ENCODE assay signal across 8 mouse cellular contexts in the genomic region with DNA sequence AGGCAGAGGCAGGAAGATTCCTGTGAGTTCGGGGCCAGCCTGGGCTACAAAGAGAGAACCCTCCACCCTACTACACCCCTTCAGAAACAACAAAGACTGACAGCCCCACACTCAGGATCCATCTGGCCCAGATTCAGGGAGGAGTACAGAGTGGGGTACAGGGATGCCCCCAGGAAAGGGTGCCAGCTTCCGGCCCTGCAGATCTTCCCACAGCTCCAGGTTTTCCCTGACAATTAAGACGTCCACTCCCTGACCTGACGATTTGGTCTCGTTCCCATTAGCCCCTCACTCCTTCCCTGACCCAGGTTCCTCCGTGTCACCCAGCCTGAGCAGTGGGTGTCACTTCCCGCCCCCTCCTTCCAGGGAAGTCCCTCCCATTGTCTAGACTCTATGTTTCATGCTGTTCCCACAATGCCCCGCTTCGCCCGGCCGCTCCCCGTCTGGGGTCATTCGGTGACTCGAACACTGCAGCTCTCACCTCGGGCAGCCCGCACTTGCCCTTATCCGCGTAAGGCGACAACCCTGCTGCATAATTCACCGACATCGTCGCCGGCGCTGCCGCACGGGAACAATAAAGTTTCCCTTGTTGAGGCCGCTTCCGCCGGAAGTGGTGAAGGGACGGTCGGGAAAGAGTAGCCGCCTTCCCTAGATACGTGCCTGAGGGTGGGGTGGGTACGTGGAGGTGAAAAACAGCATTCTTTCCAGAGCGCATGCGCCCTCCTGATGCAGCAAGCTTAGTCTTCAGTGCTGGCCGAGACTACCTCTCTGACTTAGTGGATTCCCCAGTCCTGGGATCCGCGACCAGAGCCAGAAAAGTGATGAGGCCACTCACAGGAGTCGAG. TPM values are rescaled to one million over a fixed set of nuclear protein-coding genes. Genes with fewer than 3 reads are reported as not detected.
DNase-seq lines count a peak whose midpoint lies in the region; ATAC-seq lines count a peak whose summit lies in the region.

Gene Sirt6, minus strand, starts transcription at position 804 of the 842 bp plus-strand sequence.

- H3K9me3 ChIP-seq in intestine, embryonic 14.5 days (ENCODE audit: control insufficient read depth, low read length) = no peaks in the 10 kb centered on the region

- peak within 1 kb of the TSS; percentile 74 for H3K9ac ChIP-seq in intestine, embryonic 14.5 days (ENCODE audit: low read length)

- ATAC-seq in intestine, embryonic 14.5 days (replicated peaks; ENCODE audit: low FRiP score, low TSS enrichment, low read depth) = peak; percentile 89

- no peaks in the 10 kb centered on the region for H3K27me3 ChIP-seq in intestine, embryonic 14.5 days (replicated peaks; ENCODE audit: control insufficient read depth, insufficient read depth, low read length)

- intact Hi-C loops in left cerebral cortex, postnatal 14 days (cut with DNase I) = no loop called here

- peaks cover 10% of the 10 kb centered on the region; the same call in 1 of the 2 replicates for H3K4me1 ChIP-seq in intestine, embryonic 14.5 days (replicated peaks; ENCODE audit: control insufficient read depth, insufficient read depth, low read length)

- H3K36me3 ChIP-seq in intestine, embryonic 14.5 days (ENCODE audit: control insufficient read depth, insufficient read depth, low read length) = peaks cover 33% of the 10 kb centered on the region

- H3K27ac ChIP-seq in intestine, embryonic 14.5 days (ENCODE audit: low read depth) = peak within 1 kb of the TSS; percentile 86

- DNase-seq in adrenal gland, adult (ENCODE audit: inconsistent age in 2 of 2, low spot score in 1 of 2) = peak; percentile 95 to 98
- peak; percentile 96 for DNase-seq in embryo, embryonic 10.5 days (ENCODE audit: low spot score)
- peak; percentile 90 for DNase-seq in gastrocnemius, postnatal 25 days
- peak; percentile 93 for DNase-seq in intestine, embryonic 14.5 days (ENCODE audit: low spot score)
- peak; percentile 93 for DNase-seq in left cerebral cortex, postnatal 14 days (ENCODE audit: low spot score in 2 of 2)
- DNase-seq in mesoderm, embryonic 11.5 days (ENCODE audit: low read depth, low spot score) = peak; percentile 95
- DNase-seq in right cerebral cortex, postnatal 36 days (ENCODE audit: low spot score in 2 of 2) = peak; percentile 89 to 94
- DNase-seq in yolk sac, embryonic 10.5 days (ENCODE audit: low spot score) = peak; percentile 95

- WGBS in intestine, embryonic 14.5 days = 6% methylated on average over 40 of the region's 40 CpGs

- peak within 1 kb of the TSS; percentile 70 for H3K4me2 ChIP-seq in intestine, embryonic 14.5 days (ENCODE audit: low read length)

- H3K4me3 ChIP-seq in intestine, embryonic 14.5 days (ENCODE audit: low read depth, low read length) = peak within 1 kb of the TSS; percentile 73

RNA-seq across cellular contexts. Expression of gene Sirt6, which starts in this region (rescaled TPM):
- 1 to 10 TPM; 3.8 to 5.2 TPM for total RNA-seq in gastrocnemius, postnatal 25 days (2021)
- 34.1 and 39.2 TPM in 2 replicates for polyA plus RNA-seq in intestine, embryonic 14.5 days (2014; fragmentation: Nextera tagmentation; extraction: Ambion mirVana)
- 10 to 100 TPM; 23.6 to 25.1 TPM for total RNA-seq in left cerebral cortex, postnatal 14 days (2021)

Comparison
In these comparisons a context has a peak if more than half of its experiments do, and no peak if none do; other contexts are left out.
1. Peak in every context shown above with its lines: DNase-seq, ATAC-seq, H3K4me3 ChIP-seq and H3K27ac ChIP-seq.